Mouse (Mus musculus) liver (tissue): Measurements from ENCODE around the gene Nr6a1.

Experiments
- DNase-seq: peaks from one replicate; pipeline ENCODE4 v3.0.0-alpha.2; 2020; ENCODE audit warnings: mixed read lengths

The Nr6a1 gene

GRCm38 (mm10) chr2:38936721-38937378, 9.4 kb upstream of the Nr6a1 start:
- DNase-seq = no peak

GRCm38 (mm10) chr2:38934936-38935335, 7.4 kb upstream of the Nr6a1 start:
- no peak for DNase-seq

GRCm38 (mm10) chr2:38933931-38934330, 6.4 kb upstream of the Nr6a1 start:
- no peak for DNase-seq

GRCm38 (mm10) chr2:38931851-38932667, 4.6 kb upstream of the Nr6a1 start, which contains the start of gene Olfml2a:
Gene Olfml2a, plus strand, starts transcription at chr2:38931978.
- DNase-seq = peak; percentile 74

GRCm38 (mm10) chr2:38930269-38930668, 2.8 kb upstream of the Nr6a1 start:
- no peak for DNase-seq

GRCm38 (mm10) chr2:38926145-38926891, 1.2 kb downstream of the Nr6a1 start:
- DNase-seq = peak; percentile 92

- peak; percentile 12 for DNase-seq
These were observed 2.1 kb downstream of the Nr6a1 start for GRCm38 (mm10) chr2:38925171-38926080.

GRCm38 (mm10) chr2:38924571-38924970, 2.9 kb downstream of the Nr6a1 start:
- no peak for DNase-seq

- no peak for DNase-seq
These were observed 3.6 kb downstream of the Nr6a1 start for GRCm38 (mm10) chr2:38923911-38924310.

GRCm38 (mm10) chr2:38923471-38923870, 4.0 kb downstream of the Nr6a1 start:
- no peak for DNase-seq

- DNase-seq = no peak
These were observed 6.1 kb downstream of the Nr6a1 start for GRCm38 (mm10) chr2:38921374-38921773.

GRCm38 (mm10) chr2:38916947-38917691, 10.4 kb downstream of the Nr6a1 start:
- no peak for DNase-seq

- DNase-seq = no peak
These were observed 12.5 kb downstream of the Nr6a1 start for GRCm38 (mm10) chr2:38914965-38915364.

- DNase-seq = no peak
These were observed 13.0 kb downstream of the Nr6a1 start for GRCm38 (mm10) chr2:38914517-38914916.

GRCm38 (mm10) chr2:38908604-38909003, 18.9 kb downstream of the Nr6a1 start:
- no peak for DNase-seq

GRCm38 (mm10) chr2:38906097-38906496, 21.4 kb downstream of the Nr6a1 start:
- DNase-seq = no peak

GRCm38 (mm10) chr2:38904290-38904689, 23.2 kb downstream of the Nr6a1 start:
- no peak for DNase-seq

- DNase-seq = no peak
These were observed 24.6 kb downstream of the Nr6a1 start for GRCm38 (mm10) chr2:38902866-38903265.

- no peak for DNase-seq
These were observed 46.4 kb downstream of the Nr6a1 start for GRCm38 (mm10) chr2:38880907-38881672.

- peak; percentile 4 for DNase-seq
These were observed 52.9 kb downstream of the Nr6a1 start for GRCm38 (mm10) chr2:38874544-38875108.
